Mouse (Mus musculus): Measurements from ENCODE around the gene Hic2. TPM values are rescaled to one million over a fixed set of nuclear protein-coding genes. Genes with fewer than 3 reads are reported as not detected.

The Hic2 gene
- polyA plus RNA-seq, 1 experiment: 1.8 TPM

DNA sequence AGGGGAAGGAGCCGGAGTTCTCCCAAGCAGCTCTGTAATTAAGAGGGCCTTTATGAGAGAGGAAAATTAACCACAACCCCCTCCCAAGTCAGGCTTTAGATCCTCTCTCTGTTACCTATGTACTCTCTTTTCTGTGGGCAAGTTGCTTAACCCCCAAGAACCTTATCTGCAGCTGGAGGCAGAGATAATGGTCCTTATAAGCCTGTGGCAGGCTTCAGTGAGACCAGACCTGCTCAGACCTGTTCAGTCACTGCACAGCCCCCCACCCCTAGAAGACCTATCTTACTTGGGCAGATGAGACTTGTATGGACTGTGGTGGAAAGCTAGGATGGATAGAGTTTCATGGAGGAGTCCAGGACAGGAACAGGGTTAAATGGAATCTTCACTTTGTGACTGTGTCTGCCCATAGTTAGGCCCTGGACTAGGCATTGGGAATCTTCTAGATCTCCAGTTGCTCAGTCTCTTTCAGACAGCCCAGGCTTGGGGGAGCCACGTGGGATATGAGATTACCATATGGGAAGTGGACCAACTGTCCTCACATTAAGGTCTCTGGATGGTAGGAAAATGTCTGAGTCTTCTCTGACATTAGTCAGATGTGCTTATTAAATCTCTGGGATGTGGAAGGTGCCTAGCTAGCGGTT is 18.8 kb downstream of the Hic2 start:
- H3K36me3 ChIP-seq (replicated peaks; ENCODE audit: low read length): peaks cover 18% of the 10 kb centered on the region
- H3K4me3 ChIP-seq (replicated peaks): no peak overlapping the region
- TF ChIP-seq FLI1 (IDR thresholded peaks at IDR 0.05; ENCODE audit: low read length): no peak
- H3K9me3 ChIP-seq: no peaks in the 10 kb centered on the region
- H3K4me1 ChIP-seq: peaks cover 74% of the 10 kb centered on the region
- no peaks in the 10 kb centered on the region for H3K27me3 ChIP-seq (replicated peaks)

DNA sequence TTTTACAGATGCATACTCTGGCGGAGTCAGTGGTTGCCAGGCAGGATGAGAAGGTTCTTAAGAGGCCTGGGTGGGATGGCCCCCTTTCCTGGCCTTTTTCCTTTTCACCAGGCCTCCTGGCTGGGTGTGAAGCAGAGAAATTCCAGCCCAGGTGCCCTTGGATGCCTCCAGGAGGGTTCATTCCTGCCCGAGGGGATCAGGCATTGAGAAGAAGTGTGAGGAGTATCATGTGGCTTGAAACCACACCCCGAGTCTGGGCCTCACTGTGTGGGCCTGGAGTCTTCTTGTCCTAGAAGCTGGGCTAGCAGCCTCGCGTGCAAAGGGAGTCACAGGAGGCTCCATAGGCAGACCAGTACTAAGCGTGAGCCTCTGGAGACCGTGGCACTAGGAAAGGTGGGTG is 19.5 kb downstream of the Hic2 start:
- H3K4me1 ChIP-seq: peaks cover 75% of the 10 kb centered on the region

DNA sequence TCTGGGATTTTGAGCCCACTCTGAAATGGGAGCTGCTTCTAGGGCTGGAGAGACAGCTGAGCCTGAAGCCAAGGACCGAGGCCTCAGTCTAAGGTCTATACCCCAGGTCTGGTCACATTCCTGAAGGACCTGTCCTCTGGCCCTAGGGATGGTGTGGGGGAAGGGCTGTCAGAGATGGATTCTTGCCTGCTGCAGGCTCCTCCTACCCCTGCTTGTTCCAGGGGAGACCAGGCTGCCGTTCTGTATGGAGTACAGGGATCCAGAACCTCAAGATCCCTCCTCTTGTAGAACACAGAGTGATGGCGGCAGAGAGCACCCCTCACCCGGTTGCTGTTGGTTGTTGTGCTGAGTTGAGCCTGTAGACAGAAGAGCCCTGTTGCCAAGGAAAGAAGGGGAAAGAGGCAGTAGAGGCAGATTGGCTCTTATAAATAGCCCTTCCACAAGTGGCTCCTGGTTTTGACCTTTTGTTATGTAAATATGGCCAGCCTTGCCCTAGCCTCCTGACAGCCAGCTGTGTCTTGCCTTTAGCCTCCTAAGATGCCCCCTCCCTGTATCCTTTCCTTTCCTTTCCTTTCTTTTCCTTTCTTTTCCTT is 20.7 kb downstream of the Hic2 start:
- H3K4me1 ChIP-seq: peaks cover 83% of the 10 kb centered on the region

More for the DNA sequence above, 19.5 kb downstream of the Hic2 start:
- H3K36me3 ChIP-seq (replicated peaks; ENCODE audit: low read length): peaks cover 25% of the 10 kb centered on the region
- no peaks in the 10 kb centered on the region for H3K27me3 ChIP-seq (replicated peaks)
- no peaks in the 10 kb centered on the region for H3K9me3 ChIP-seq
- no peak for TF ChIP-seq GATA1 (IDR thresholded peaks at IDR 0.05; ENCODE audit: borderline replicate concordance, low read length)
- TF ChIP-seq FLI1 (IDR thresholded peaks at IDR 0.05; ENCODE audit: low read length): no peak
- no peak overlapping the region for H3K4me3 ChIP-seq (replicated peaks)

DNA sequence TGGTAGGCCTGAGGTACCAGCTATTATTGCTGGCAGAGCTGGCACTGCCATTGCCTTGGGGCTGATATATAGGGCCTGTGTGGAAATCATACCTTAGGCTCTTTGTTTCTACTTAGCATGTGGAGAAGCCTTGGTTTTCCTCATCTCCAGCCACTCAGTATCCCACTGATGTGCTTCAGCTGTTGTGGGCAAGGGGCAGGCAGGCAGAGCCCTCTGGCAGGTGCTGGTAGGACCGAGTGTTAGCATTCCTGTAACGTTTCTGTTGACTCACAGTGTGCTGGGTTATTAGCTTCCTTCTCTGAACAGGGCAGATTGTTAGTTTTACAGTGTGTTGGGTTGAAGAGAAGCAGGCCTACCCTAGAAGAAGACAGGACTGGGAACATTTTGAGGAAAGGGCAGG is 21.9 kb downstream of the Hic2 start:
- H3K27me3 ChIP-seq (replicated peaks): no peaks in the 10 kb centered on the region
- H3K4me1 ChIP-seq: peaks cover 76% of the 10 kb centered on the region
- peaks cover 42% of the 10 kb centered on the region for H3K36me3 ChIP-seq (replicated peaks; ENCODE audit: low read length)
- TF ChIP-seq GATA1 (IDR thresholded peaks at IDR 0.05; ENCODE audit: borderline replicate concordance, low read length) (no peak), FLI1 (IDR thresholded peaks at IDR 0.05; ENCODE audit: low read length) (no peak)
- no peaks in the 10 kb centered on the region for H3K9me3 ChIP-seq
- H3K4me3 ChIP-seq (replicated peaks): no peak overlapping the region

More for the DNA sequence above, 20.7 kb downstream of the Hic2 start:
- peaks cover 37% of the 10 kb centered on the region for H3K36me3 ChIP-seq (replicated peaks; ENCODE audit: low read length)
- no peaks in the 10 kb centered on the region for H3K9me3 ChIP-seq
- no peak for TF ChIP-seq FLI1 (IDR thresholded peaks at IDR 0.05; ENCODE audit: low read length)
- TF ChIP-seq GATA1 (IDR thresholded peaks at IDR 0.05; ENCODE audit: borderline replicate concordance, low read length): no peak
- no peak overlapping the region for H3K4me3 ChIP-seq (replicated peaks)
- no peaks in the 10 kb centered on the region for H3K27me3 ChIP-seq (replicated peaks)

DNA sequence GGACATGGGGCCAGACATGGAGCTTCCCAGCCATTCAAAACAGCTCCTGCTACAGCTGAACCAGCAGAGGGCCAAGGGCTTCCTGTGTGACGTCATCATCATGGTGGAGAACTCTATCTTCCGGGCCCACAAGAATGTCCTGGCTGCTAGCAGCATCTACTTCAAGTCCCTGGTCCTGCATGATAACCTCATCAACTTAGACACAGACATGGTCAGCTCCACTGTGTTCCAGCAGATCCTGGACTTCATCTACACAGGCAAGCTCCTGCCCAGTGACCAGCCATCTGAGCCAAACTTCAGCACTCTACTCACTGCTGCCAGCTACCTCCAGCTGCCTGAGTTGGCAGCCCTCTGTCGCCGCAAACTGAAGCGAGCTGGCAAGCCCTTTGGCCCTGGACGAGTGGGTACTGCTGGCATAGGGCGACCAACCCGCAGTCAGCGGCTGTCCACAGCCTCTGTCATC is 24.0 kb downstream of the Hic2 start:
- H3K27me3 ChIP-seq (replicated peaks): no peaks in the 10 kb centered on the region
- no peaks in the 10 kb centered on the region for H3K9me3 ChIP-seq
- peaks cover 63% of the 10 kb centered on the region for H3K4me1 ChIP-seq
- no peak overlapping the region for H3K4me3 ChIP-seq (replicated peaks)
- TF ChIP-seq FLI1 (IDR thresholded peaks at IDR 0.05; ENCODE audit: low read length): no peak
- TF ChIP-seq GATA1 (IDR thresholded peaks at IDR 0.05; ENCODE audit: borderline replicate concordance, low read length): no peak
- peaks cover 60% of the 10 kb centered on the region for H3K36me3 ChIP-seq (replicated peaks; ENCODE audit: low read length)

GRCm38 (mm10) chr16:17258917-17259316 is 25.5 kb downstream of the Hic2 start:
- peaks cover 48% of the 10 kb centered on the region for H3K4me1 ChIP-seq
- peaks cover 61% of the 10 kb centered on the region for H3K36me3 ChIP-seq (replicated peaks; ENCODE audit: low read length)
- TF ChIP-seq FLI1 (IDR thresholded peaks at IDR 0.05; ENCODE audit: low read length): no peak
- TF ChIP-seq GATA1 (IDR thresholded peaks at IDR 0.05; ENCODE audit: borderline replicate concordance, low read length): no peak
- no peak overlapping the region for H3K4me3 ChIP-seq (replicated peaks)
- H3K27me3 ChIP-seq (replicated peaks): no peaks in the 10 kb centered on the region
- no peaks in the 10 kb centered on the region for H3K9me3 ChIP-seq

DNA sequence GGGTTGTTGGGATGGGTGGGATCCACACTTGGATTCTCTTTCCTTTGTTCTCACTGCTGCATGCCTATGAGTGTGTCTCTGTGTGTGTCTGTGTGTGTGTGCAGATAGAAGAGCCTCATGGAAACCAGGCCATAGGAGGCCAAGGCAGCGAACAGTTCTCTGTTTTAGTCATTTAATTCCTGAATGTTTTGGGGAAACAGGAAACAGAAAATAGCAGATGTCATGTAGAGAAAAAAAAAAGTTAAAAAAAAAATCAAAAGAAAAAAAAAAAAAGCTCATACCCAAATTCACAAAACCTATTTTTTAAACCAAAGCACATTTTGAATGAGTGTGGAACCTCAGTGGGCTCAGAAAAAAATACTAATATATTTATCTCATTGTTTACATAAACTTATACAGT is 28.0 kb downstream of the Hic2 start:
- no peak overlapping the region for H3K4me3 ChIP-seq (replicated peaks)
- H3K36me3 ChIP-seq (replicated peaks; ENCODE audit: low read length): peaks cover 46% of the 10 kb centered on the region
- peaks cover 2% of the 10 kb centered on the region for H3K27me3 ChIP-seq (replicated peaks)
- TF ChIP-seq GATA1 (IDR thresholded peaks at IDR 0.05; ENCODE audit: borderline replicate concordance, low read length) (no peak), FLI1 (IDR thresholded peaks at IDR 0.05; ENCODE audit: low read length) (no peak)
- peaks cover 33% of the 10 kb centered on the region for H3K4me1 ChIP-seq
- H3K9me3 ChIP-seq: no peaks in the 10 kb centered on the region

DNA sequence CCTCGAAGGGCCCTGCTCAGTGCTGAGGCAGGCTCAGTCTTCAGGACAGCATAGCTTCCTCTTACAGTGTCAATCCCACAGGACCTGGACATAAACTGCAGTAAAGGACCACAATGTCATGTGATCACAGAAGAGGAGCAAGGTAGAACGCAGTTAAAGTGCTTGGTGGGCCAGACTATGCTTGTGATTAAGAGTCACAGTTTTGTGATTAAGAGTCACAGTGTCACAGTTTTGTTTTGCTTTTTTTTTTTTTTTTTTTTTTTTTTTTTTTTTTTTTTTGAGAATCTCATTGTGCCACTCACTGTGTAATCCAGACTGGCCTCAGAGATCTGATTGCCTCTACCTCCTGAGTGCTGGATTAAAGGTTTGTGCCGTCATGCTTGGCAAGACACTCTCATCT is 32.7 kb downstream of the Hic2 start:
- TF ChIP-seq GATA1 (IDR thresholded peaks at IDR 0.05; ENCODE audit: borderline replicate concordance, low read length): no peak
- TF ChIP-seq FLI1 (IDR thresholded peaks at IDR 0.05; ENCODE audit: low read length): no peak
- Histone ChIP-seq H3K4me3 (replicated peaks) (no peak overlapping the region), H3K9me3 (peaks cover 12% of the 10 kb centered on the region), H3K4me1 (peaks cover 11% of the 10 kb centered on the region), H3K36me3 (replicated peaks; ENCODE audit: low read length) (peaks cover 10% of the 10 kb centered on the region), H3K27me3 (replicated peaks) (peaks cover 18% of the 10 kb centered on the region)

GRCm38 (mm10) chr16:17267937-17268336 is 34.6 kb downstream of the Hic2 start:
- Histone ChIP-seq H3K27me3 (replicated peaks) (peaks cover 23% of the 10 kb centered on the region), H3K4me3 (replicated peaks) (no peak overlapping the region), H3K9me3 (peaks cover 13% of the 10 kb centered on the region), H3K36me3 (replicated peaks; ENCODE audit: low read length) (no peaks in the 10 kb centered on the region), H3K4me1 (peaks cover 10% of the 10 kb centered on the region)
- no peak for TF ChIP-seq FLI1 (IDR thresholded peaks at IDR 0.05; ENCODE audit: low read length)
- no peak for TF ChIP-seq GATA1 (IDR thresholded peaks at IDR 0.05; ENCODE audit: borderline replicate concordance, low read length)

GRCm38 (mm10) chr16:17269872-17270271 is 36.5 kb downstream of the Hic2 start:
- TF ChIP-seq FLI1 (IDR thresholded peaks at IDR 0.05; ENCODE audit: low read length) (no peak), GATA1 (IDR thresholded peaks at IDR 0.05; ENCODE audit: borderline replicate concordance, low read length) (no peak)
- Histone ChIP-seq H3K9me3 (peaks cover 13% of the 10 kb centered on the region), H3K36me3 (replicated peaks; ENCODE audit: low read length) (no peaks in the 10 kb centered on the region), H3K27me3 (replicated peaks) (peaks cover 29% of the 10 kb centered on the region), H3K4me3 (replicated peaks) (no peak overlapping the region), H3K4me1 (peaks cover 10% of the 10 kb centered on the region)
